In the genomic region with DNA sequence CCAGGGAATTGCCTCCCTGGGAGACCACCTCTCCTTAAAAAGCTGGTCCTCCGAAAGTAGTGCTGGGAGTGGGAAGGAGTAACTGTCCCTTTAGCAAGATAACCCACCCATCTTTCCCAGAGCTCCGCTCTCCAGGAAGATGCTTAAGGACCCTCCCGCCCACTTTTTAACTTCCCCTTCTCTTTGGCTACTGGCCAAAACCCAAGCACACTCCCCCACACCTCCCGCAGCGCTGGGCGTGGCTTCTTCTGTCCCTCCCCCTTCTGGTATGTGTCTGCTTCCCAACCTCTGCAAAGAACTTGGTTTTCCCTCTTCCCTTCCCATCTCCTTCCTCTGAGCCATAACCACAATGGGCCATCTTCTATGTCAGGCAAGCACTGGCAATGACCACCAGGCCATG, we compare ENCODE assay signal across 26 mouse cellular contexts.
DNase-seq lines count a peak whose midpoint lies in the region; TF ChIP-seq lines count a peak whose summit lies in the region.
"Had no signal": no experiment of that assay in that cellular context is flagged by ENCODE, and none has a peak within 500 bp of the region (broad histone marks: within the 10 kb centered on the region; RNA-seq: fewer than 3 reads in every experiment).

No protein-coding gene starts in this region.

- peak; percentile 21 for DNase-seq in lung, postnatal 10 days
- no peak for DNase-seq in lung, postnatal 4 days
- peak; percentile 47 for DNase-seq in ES-E14 (ENCODE audit: low read depth, low spot score)
- peak; percentile 85 for DNase-seq in ZHBTc4 (ENCODE audit: low read depth, low spot score)
- DNase-seq in ovary, postnatal 14 days (ENCODE audit: low spot score), result no peak
- DNase-seq in gastrocnemius, postnatal 25 days, result no peak
- DNase-seq in right cerebral cortex, adult 2 months (ENCODE audit: low spot score in 2 of 2), result no peak
- DNase-seq: adrenal gland, postnatal 10 days; B cell, adult 2 months; cerebellum, adult 11-12 months; cerebellum, postnatal 10 days; heart, postnatal 10 days; kidney, adult 11 months; kidney, postnatal 25 days; right cerebral cortex, adult 18-20 months; right cerebral cortex, postnatal 4 days had no signal

- no peaks in the 10 kb centered on the region; the same call in 1 of the 2 replicates for H3K36me3 ChIP-seq in ES-E14 (ENCODE audit: control insufficient read depth, insufficient read depth, low read length, poor library complexity, severe bottlenecking)
- H3K36me3 ChIP-seq: forebrain, embryonic 15.5 days; heart, embryonic 13.5 days; limb, embryonic 13.5 days; midbrain, embryonic 10.5 days; midbrain, embryonic 15.5 days; neural tube, embryonic 15.5 days had no signal

- H3K4me1 ChIP-seq in ES-E14 (ENCODE audit: control insufficient read depth in 2 of 2, insufficient read depth in 2 of 2, low read length in 2 of 2, poor library complexity in 1 of 2), result no peaks in the 10 kb centered on the region
- H3K4me1 ChIP-seq: forebrain, embryonic 15.5 days; heart, embryonic 13.5 days; limb, embryonic 13.5 days; midbrain, embryonic 15.5 days had no signal

- no peak overlapping the region for H3K27ac ChIP-seq in ES-E14 (ENCODE audit: insufficient read depth, low read depth, low read length, poor library complexity, severe bottlenecking)
- H3K27ac ChIP-seq: forebrain, embryonic 15.5 days; heart, embryonic 13.5 days; hindbrain, embryonic 14.5 days; layer of hippocampus, adult 2 months; left cerebral cortex, adult 2 months; limb, embryonic 13.5 days; midbrain, embryonic 10.5 days; midbrain, embryonic 15.5 days; neural tube, embryonic 15.5 days; stomach, postnatal 0 days had no signal

- in situ Hi-C loops in ES-E14 (cut with MboI; ENCODE audit: low sequenced_read_pairs in 2 of 2, unreplicated experiment in 2 of 2), result no loop called here

- H3K4me3 ChIP-seq in ES-E14 (ENCODE audit: insufficient read depth in 1 of 2, low read depth in 1 of 2, low read length in 2 of 2, poor library complexity in 1 of 2, severe bottlenecking in 1 of 2), result no peak overlapping the region
- H3K4me3 ChIP-seq: forebrain, embryonic 15.5 days; heart, embryonic 13.5 days; layer of hippocampus, adult 2 months; left cerebral cortex, adult 2 months; limb, embryonic 13.5 days; midbrain, embryonic 10.5 days; midbrain, embryonic 15.5 days; neural tube, embryonic 15.5 days had no signal

- no peak overlapping the region for H3K9ac ChIP-seq in ES-E14 (ENCODE audit: insufficient read depth, low read depth, low read length, poor library complexity, severe bottlenecking)
- H3K9ac ChIP-seq: forebrain, embryonic 15.5 days; heart, embryonic 13.5 days; hindbrain, embryonic 14.5 days; limb, embryonic 13.5 days; midbrain, embryonic 15.5 days; neural tube, embryonic 15.5 days had no signal

- no peaks in the 10 kb centered on the region for H3K9me3 ChIP-seq in ES-E14 (ENCODE audit: control insufficient read depth, insufficient read depth, low read depth, low read length)
- H3K9me3 ChIP-seq: forebrain, embryonic 15.5 days; heart, embryonic 13.5 days; limb, embryonic 13.5 days; midbrain, embryonic 15.5 days; neural tube, embryonic 15.5 days had no signal

TF ChIP-seq in ES-E14, 5 proteins besides CTCF, POLR2A, EP300 and RAD21:
- TF ChIP-seq CHD2 (IDR thresholded peaks at IDR 0.05; ENCODE audit: low read depth, low read length) (no peak), ZNF384 (IDR thresholded peaks at IDR 0.05; ENCODE audit: low read depth, low read length) (no peak), HCFC1 (IDR thresholded peaks at IDR 0.05; ENCODE audit: borderline replicate concordance, insufficient read depth, low read length) (no peak), ZC3H11A (IDR thresholded peaks at IDR 0.05; ENCODE audit: borderline replicate concordance, low read depth, low read length) (no peak), MAFK (IDR thresholded peaks at IDR 0.05; ENCODE audit: insufficient read depth, low read depth, low read length) (no peak)

Comparison
In these comparisons a context has a peak if more than half of its experiments do, and no peak if none do; other contexts are left out.
1. DNase-seq: peak in lung, postnatal 10 days (single experiment), ES-E14 (single experiment) and ZHBTc4 (single experiment); none in lung, postnatal 4 days (0 of 2), ovary, postnatal 14 days (single experiment), gastrocnemius, postnatal 25 days (single experiment) and right cerebral cortex, adult 2 months (0 of 2).